Mouse (Mus musculus) E14TG2a.4 (cell line): ENCODE measurements around the gene Leo1.

Experiments used
- CTCF ChIP-seq: conservative IDR thresholded peaks from 2 replicates; pipeline ENCODE4 v1.5.1; 2014; ENCODE audit warnings: low read length
- POU5F1 ChIP-seq: IDR thresholded peaks from 2 replicates; pipeline ENCODE4 v1.6.1; 2014; ENCODE audit warnings: low read length, borderline replicate concordance

- TF ChIP-seq CTCF (no peak), POU5F1 (no peak)
Measured at GRCm38 (mm10) chr9:75485231-75485630, 43.9 kb downstream of the Leo1 start.
